Mouse (Mus musculus) lung, postnatal 4 days (tissue): ENCODE results near the gene 2700049A03Rik.

Source experiments
- DNase-seq, 2 experiments: peaks; one replicate each; pipeline ENCODE4 v3.0.0; 2021

The 2700049A03Rik gene

DNA sequence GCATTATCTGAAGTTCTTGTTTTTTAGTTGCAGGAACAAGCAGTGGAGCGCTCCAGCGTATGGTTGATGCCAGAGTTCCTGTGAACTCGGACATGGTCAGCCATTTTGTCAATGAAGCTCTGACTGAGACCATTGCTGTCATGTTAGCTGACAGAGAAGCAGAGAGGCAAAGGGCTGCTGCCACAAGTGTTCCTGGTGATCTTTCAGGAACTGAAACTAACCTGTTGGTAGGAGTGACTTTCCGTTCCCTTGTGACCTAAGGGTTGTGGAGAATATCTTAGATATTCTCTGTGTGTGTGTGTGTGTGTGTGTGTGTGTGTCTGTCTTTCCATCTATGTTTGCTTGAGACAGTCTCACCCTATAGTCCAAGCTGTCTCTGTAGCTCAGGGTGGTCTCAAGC, 47.7 kb downstream of the 2700049A03Rik start:
- no peak for DNase-seq

DNA sequence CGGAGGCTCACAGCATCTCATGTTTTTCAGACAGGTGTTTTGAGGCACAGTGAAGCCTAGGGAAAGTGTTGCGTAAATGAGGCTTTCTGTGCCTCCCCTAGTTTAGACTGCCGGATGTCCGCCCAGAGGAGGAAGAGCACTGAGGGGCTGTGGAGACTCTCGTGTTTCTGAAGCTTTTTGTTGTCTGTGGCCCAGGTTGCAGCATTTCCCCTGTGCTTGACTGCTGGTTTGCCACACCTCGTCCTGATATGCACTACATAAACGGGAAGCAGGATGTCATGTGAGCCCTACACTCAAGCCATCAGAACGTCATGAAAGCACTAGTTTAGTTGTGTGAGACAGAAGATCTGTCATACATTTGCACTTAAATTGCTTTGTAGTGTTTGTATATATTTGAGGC, 56.1 kb downstream of the 2700049A03Rik start:
- peak in 1 of 2 experiments; percentile 25 for DNase-seq

DNA sequence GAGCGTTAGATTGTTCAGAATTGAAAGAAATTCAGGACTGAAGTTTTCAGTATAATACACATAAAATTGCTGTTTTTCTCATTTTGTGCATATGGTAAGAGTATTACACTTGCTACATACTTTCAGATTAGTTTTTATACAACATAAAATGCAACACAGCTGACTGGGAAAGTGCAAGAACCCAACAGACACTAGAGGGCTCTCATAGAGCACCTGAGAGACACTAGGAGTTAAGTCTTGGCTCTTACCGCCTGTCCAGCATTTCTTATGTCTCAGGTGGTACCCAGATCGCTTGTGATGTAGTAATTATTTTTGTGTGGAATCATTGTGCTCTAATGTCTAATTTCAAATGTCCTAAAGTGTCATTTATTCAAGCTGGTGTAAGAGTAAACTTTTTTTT, 61.0 kb downstream of the 2700049A03Rik start:
- no peak for DNase-seq

DNA sequence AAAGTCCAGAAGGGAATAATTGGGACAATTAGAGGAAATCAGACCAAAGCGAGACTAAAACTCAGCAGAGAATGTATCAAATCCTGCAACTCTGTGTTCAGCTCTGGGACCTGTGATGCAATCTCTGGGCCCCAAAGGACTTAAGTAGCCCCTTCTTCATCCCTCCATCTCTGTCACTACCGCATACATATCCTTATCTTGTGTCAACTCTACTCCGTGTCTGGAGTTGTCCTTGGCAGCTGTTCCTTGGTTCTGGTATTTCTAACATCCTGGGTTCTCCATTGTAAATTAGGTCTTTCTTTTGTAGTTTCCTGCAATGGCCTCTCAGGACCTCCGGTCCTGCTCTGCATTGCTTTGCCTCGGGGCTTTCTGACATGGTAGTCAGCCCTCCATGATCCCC, 65.1 kb downstream of the 2700049A03Rik start:
- no peak for DNase-seq

DNA sequence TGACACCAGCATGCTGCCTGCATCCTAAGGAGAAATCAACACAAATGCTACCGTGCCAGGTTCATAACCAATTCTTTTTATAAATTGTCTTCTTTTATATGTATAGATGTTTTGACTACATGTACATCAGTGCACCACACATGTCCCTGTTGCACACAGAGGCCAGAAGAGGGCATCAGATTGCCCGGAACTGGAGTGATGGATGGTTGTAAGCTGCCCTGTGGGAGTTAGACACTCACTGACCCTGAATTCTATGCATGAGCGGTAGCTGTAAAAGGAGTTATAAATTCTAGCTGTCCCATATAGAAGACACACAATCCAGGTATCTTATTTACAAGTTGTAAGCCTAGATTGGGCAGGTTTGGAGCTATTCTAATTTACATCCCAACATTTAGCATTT, 67.7 kb downstream of the 2700049A03Rik start:
- no peak for DNase-seq

DNA sequence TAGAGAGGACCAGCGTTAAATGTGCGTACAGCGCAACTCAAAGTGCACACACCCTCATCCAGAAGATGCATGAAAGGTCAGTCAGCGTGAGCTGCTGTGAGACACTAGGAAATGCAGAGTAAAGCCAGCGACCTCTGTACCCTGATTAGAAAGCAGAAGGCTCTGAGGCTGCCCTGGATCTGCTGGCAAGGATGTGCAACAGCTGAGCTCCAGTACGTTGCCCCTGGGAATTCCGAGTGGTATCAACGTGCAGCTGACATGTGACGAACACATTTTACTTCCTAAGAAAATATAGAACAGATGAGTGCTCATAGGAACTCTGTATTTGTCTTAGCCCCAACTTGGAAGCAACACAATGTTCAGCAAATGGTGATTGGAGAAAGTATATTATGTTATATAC, 80.5 kb downstream of the 2700049A03Rik start:
- no peak for DNase-seq

DNA sequence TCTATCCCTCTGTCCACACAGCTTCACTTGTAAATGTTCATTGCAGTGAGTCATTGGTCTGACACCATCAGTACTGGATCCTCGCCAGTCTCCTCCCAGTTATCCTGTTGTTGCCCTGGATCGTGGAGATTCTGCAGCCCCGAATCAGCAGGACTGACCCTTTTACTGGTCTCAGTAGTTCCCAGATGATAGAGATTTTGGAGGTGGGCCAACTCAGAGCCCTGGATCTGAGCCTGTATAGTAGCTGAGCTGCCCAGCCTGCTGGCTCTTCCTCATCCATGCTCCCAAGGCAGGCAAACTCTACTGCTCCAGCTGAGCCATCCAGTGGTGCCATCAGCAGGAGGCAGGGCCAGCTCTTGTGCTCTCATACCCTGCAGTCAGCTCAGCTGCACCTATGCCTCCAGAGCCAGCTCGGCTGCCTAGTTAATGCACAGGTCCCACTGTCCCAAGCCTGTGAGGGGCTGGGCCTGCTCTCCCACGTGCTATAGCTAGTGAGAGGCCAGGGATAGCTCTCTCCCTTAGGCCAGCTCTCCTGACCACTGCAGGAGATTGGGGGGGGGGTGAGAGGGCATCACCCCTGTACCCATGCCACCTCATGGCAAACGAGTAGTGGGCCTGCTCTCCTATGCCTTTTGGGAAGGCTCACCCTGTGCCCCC, 81.3 kb downstream of the 2700049A03Rik start:
- DNase-seq: peak; percentile 28 to 37

DNA sequence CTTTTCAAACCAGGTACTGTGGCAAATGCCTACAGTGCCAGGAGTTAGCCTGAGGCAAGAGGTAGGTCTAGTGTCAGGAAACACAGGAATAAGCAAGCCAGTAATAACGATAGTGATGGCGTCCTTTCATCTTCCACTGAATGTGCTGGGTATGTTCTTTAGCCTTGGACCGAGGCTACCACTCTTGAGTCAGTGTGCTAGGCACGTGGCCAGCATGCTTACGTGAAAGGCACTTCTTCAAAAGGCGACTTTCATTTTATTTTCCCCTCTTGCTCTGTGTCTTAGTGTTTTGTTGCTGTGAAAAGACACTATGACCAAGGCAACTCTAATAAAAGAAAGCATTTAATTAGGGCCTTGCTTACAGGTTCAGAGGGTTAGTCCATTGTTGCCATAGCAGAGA, 86.1 kb downstream of the 2700049A03Rik start:
- no peak for DNase-seq

DNA sequence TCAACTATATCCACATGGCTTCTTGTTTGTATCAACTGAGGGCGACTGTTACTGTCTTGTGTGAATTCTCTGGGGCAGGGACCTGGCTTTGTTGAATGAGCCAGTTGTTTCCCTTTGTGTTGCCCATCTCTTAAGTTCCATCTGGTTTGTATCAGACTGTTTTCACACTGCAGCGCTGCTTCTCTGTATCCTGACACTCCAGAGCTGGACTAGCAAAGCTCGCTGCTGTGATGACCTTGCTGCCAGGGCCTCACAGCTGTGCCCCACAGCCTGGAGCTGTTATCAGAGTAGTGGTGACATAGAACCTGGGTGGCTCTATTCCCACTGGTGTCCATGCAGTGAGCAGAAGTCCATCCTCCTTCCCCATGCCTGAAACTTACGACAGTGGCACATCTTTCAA, 91.1 kb downstream of the 2700049A03Rik start:
- no peak for DNase-seq

DNA sequence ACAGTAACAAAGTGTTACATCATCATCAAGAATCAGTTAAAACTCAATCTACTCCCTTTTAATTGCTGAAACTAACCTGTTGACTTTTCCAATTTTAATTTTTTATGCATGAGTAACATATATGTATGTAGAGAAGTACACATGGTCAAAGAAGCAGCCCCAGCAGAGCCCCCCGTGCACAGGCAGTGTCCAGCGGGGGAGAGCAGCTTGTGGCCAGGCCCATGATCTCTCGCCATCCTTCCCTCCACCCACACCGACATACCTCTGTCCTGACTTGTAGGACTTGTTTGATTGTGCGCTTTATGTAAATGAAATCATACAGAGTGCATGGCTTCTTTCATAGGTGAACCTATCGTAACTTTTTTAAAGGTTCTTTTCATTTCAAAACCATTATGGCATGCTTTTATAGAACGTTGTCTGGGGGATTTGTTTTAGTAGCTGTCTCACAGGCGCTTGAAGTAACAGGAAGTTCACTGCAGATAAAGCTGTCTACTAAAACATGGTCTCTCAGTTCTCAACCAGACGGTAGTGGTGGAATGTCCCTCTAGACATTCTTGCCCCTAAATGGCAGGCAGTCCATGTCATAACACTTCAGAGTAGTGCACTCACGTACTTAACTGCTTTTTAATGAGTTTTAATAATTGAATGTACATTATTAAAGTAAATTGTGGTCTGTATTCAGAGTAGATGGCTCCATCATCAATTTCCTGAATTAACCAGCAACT, 92.4 kb downstream of the 2700049A03Rik start:
- no peak for DNase-seq

DNA sequence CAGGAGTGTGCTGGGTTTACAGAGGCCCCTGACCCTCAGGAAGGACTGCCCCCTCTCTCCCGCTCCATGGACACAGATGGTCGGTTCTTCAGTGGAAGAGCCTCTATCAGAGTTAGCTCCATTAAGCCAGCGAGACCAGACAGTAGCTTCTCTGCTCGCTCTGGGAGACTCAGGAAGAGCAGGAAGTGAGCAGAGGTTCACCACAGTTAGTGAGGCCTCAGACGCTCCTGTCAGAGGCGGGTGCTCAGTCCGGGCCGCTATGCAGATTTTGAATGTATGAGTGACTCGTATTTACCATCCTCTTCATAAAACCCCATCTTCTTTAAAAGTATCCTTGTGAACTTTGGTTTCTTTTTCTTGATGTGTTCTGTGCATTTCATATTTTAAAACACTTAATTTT, 94.9 kb downstream of the 2700049A03Rik start:
- no peak for DNase-seq

DNA sequence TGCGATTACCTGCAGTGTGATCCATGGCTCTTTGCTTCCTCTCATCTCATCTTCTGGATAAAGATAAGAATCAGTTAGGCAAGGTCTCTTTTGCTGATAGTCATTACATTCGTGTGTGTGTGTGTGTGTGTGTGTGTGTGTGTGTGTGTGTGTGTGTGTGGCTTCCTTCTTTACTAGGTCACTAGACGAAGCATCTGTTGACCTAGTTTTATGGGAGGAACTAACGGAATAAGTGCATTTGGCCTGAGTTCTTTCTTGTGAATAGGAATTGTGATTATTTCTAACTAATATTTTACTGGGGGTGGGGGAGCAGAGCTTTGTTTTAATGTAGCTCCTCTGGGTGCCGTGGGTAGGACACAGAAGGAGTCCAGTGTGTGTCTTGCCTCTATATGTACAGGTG, 96.8 kb downstream of the 2700049A03Rik start:
- no peak for DNase-seq

DNA sequence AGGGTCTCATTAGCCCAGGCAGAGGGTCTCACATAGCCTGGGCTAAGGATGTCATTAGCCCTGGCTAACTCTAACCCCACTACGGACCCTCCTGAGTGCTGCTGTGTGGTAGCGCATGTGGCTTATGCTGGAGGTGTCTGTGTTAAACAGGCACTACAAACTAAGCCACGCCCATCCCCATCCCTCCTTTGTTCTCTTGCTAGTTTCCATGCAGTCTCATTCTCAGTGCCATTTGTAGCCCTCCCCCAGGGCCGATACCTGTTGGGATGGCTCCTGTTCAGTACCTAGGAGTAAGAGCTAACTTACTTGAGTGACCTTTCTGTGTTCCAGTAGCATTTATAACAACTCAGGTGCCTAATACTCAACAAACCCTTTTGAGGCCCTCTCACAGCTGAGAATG, 100.4 kb downstream of the 2700049A03Rik start:
- no peak for DNase-seq

DNA sequence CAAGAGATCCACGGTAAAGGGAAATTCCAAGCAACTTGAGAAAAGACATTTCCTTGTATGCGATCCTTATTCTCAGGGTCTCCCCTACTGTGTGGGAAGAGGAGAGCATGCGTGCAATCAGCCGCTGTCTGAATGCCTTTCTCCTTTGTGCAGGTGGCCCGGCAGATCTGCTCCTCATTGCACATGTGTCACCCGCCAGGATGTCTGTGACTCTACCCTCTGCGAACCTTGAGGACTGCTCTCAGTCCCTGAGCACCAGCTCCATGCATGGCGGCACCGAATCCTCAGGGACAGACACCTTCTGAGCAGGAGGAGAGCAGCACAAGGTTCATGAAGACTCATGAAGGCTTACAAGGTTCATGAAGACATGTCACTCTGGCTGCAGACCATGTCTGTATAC, 106.1 kb downstream of the 2700049A03Rik start:
- no peak for DNase-seq

DNA sequence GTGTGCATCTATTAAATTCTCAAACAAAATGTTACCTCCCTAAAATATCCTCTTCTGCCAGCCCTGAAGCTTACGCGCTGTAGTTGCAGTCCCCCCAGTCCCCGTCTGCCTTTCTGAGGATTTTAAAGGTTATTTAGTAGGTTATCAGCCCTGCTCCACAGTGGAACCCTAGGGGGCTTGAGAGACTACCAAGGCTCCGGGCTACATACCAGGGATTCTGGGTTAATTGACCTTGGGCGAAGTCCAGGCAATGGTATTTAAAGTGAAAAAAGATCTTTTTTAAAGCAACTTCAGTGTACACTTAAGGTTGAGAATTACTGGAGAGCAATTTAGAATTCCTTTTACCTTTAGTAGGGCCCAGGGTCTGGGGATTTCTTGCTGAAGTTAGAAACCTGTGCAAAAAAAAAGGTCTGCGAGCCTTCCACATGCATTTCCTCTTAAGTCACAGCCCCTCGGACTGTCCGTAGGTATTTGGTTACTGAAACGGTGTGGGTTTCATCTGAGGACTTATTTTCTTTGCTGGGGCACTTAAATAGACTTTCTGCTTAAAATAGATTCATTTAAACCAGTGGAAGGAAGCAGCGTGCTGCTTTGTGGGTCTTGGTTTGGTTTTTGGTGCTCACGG, 108.2 kb downstream of the 2700049A03Rik start:
- DNase-seq: no peak

DNA sequence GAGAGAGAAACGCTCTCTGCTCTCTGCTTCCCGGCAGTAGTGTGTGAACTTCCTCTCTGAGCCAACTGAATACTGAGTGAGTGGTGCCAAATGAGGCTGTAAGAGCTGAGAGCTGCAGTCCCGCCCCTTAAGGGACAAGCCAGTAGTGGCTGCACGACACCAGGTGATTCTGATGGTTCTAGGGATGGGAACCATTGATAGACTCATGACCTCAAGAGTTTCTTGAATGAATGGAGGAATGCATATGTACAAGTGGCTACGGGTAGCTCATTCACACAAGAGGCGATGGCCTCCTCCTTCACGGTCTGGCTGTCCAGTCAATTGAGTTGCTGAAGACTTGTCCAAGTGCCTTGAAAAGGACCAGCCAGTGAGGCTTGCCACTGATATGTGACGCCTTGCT, 110.5 kb downstream of the 2700049A03Rik start:
- no peak for DNase-seq

DNA sequence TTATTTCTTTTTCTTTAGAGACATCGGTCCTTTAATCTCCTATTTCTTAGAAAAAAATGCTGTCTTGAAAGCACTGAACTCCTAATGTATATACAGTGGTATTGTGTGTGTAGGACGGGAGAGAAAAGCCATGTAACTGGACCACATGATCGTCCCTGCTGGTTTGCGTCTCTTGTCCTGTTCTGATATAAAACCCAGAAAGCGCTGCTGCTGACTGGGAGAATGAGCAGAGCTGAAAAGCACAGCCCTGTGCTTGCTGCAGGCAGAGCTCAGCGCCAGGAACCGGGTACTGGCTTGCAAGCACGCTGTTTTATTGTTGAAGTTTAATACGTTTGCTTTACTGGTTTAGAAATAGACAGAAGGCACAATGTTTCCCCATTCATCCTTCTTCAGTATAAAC, 112.7 kb downstream of the 2700049A03Rik start:
- DNase-seq: no peak

DNA sequence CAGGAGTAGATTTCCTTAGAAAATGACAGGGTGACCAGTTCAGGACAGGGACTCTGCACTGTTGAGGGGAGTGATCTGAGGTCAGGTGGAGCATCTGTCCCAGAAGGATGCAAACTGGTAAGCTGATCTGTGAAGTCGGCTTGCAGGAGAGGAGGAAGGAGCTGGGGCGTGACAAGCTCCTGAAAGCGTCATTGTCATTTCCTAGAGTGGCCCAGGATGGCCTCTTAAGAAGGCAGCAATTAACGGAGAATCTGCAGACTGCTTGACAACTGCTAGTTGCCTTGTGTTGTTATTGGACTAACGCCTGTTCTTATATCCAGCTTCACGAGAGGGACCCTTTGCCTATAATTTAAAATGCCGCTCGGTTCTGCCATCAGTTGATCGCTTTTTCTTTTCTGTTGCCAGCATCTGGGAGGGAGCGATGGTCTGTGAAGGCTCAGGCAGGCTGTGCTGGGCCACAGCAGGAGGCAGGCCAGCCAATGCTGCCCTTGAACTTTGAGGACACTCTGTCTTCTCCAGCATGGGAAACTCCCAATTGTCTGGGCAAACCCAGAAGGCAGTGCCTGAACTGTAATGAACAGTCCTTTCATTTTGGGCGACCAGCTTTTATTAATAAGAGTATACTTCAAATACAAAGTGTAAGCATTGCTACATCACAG, 116.0 kb downstream of the 2700049A03Rik start:
- no peak for DNase-seq

DNA sequence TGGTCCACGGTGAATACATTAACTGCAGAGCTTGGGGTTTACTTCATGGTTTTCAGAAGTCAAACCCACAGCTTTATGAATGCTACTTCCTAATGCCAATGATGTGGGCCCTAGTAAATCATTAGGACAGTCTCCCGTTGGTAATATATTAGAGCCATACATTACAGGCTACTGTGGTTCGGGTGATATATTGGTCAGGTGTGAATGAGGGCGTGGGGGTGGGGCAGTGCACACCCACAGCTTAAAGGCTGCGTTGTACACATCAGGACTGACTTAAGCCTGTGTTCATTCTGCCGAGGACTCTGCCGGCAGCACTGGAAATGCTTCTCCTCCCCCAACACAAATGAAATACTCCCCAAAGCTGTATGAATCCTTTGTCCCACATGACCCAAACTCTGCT, 118.1 kb downstream of the 2700049A03Rik start:
- DNase-seq: no peak

DNA sequence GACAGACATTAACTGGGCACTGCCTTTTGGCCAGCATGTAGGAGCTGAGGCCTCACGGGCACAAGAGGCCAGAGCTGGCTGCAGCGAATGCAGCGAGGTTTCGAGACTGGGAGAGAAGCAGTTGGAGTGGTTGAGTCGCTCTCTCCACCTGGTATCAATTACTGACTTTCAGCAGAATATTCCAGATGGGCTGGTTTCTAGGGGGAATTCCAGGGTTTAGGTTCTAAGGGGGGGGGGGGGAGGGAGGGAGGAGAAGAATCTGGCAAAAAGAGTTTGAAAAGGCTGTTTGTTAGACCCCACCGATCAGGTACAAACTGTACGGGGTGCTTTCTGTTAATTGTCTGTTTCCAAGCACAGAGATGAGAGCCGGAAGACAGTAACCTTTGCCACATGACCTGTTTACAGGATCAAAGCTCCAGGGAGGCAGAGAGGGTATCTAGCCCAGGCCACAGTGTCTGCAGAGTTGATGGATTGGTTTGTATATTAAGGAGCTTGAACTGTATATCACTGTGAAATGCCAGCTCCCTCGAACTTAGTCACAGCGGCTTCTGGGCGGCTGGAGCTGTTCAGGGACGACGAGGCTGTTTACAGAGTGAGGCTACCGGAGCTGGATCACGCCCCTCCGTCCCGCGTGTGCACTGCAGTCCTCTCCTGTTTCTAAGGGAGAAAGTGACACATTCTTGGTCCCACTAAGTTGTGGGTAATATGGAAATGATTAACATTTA, 121.7 kb downstream of the 2700049A03Rik start:
- DNase-seq: no peak

DNA sequence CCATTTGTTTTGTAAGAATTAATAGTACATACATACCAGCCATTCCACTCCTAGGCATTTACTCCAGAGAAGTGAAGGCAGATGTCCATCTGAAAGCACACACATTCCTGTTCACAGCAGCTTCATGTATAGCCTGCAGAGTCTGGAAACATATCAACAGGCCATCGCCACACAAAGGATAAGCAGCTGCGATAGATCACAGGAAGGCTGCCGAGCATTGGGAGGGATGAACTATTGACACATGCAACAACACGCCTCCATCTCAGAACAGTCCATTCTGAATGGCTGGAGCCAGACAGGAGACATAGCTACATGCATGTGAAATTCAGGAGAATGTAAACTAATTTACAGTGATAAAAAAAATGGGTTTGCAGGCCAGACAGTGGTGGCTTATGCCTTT, 127.6 kb downstream of the 2700049A03Rik start:
- peak; percentile 14 to 46 for DNase-seq

DNA sequence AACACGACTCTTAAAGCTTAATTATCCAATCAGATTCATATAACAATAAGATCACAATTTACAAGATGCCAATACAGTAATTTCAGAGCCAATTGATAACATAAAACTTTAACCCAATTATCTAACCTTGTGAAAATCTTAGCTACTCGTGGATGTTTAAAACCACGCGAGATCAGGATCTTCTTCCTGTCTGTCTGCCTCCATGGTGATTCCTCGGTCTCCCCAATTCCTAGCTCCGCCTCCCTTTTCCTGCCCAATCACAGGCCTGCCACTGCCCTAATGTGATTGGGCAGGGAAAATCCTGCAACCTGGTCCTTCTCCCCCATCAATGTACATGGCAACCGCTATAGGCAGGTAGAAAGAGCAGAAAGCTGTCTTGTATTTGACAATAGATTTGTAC, 132.7 kb downstream of the 2700049A03Rik start:
- no peak for DNase-seq

DNA sequence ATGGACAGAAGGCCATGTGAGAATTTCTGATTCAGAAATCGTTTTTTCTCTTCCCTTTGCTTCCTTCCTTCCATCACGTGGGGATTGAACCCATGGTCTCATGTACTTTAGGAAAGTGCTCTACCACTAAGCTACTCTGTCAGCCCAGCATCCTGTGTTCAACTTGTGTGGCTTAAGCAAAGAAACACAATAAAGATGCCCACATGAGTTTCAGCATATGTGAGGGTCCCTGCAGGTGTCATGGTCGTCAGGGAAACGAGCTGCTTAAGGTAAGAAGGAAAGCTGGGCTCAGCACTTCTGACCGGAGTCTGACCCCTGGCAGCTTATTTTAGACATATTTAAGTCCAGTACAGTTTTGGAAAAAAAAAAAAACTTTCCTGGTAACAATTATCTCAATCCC, 134.5 kb downstream of the 2700049A03Rik start:
- no peak for DNase-seq
